Mouse (Mus musculus): ENCODE results near the gene Ino80d. TPM values are rescaled to one million over a fixed set of nuclear protein-coding genes. Genes with fewer than 3 reads are reported as not detected.

The Ino80d gene
- polyA plus RNA-seq, 1 experiment, result 15.1 TPM

DNA sequence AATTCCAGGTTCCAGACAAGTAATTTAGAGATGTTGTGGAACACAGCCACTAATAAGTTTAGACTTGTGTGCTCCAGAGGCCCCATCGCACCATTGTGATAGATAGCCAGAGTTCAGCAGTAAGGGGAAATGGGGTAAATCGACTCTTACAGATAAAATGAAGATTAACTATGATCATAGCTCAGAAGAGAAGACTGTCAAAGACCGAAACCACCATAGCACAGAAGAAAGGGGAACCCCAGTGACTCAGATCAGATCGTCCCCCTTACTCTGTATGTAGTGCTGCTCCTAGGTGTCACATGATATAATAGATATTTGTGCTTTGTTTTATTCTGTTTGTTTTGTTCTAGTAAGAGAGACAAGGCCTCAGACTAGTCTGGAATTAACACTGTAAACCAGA lies 5.2 kb upstream of the Ino80d start:
- TF ChIP-seq POLR2A (IDR thresholded peaks at IDR 0.05; ENCODE audit: low read depth, low read length) (no peak), CTCF (IDR thresholded peaks at IDR 0.05; ENCODE audit: extremely low read depth, insufficient read depth, insufficient read length, insufficient replicate concordance) (no peak)
- Histone ChIP-seq H3K27ac (ENCODE audit: insufficient read depth, low read length) (peak overlapping the region; percentile 11; the same call in 1 of the 2 replicates), H3K36me3 (ENCODE audit: control insufficient read depth, insufficient read depth, low read length) (peaks cover 17% of the 10 kb centered on the region), H3K27me3 (ENCODE audit: control insufficient read depth, insufficient read depth, low read length) (no peaks in the 10 kb centered on the region), H3K4me3 (ENCODE audit: extremely low read depth, insufficient read depth, insufficient read length) (no peak overlapping the region), H3K4me1 (ENCODE audit: control insufficient read depth, insufficient read depth, insufficient read length) (peaks cover 10% of the 10 kb centered on the region; the same call in 1 of the 2 replicates)
- 39% methylated on average over 4 of the region's 4 CpGs for WGBS
- DNase-seq (ENCODE audit: low read depth in 1 of 2, low spot score in 2 of 2), result no peak

GRCm38 (mm10) chr1:63115540-63115939 lies 1.1 kb upstream of the Ino80d start:
- Histone ChIP-seq H3K27me3 (ENCODE audit: control insufficient read depth, insufficient read depth, low read length) (no peaks in the 10 kb centered on the region), H3K36me3 (ENCODE audit: control insufficient read depth, insufficient read depth, low read length) (peaks cover 7% of the 10 kb centered on the region), H3K27ac (ENCODE audit: insufficient read depth, low read length) (no peak overlapping the region), H3K4me1 (ENCODE audit: control insufficient read depth, insufficient read depth, insufficient read length) (peaks cover 10% of the 10 kb centered on the region; the same call in 1 of the 2 replicates), H3K4me3 (ENCODE audit: extremely low read depth, insufficient read depth, insufficient read length) (peak overlapping the region; percentile 4)
- no peak for DNase-seq (ENCODE audit: low read depth in 1 of 2, low spot score in 2 of 2)
- TF ChIP-seq POLR2A (IDR thresholded peaks at IDR 0.05; ENCODE audit: low read depth, low read length) (no peak), CTCF (IDR thresholded peaks at IDR 0.05; ENCODE audit: extremely low read depth, insufficient read depth, insufficient read length, insufficient replicate concordance) (no peak)
- 4% methylated on average over 3 of the region's 3 CpGs for WGBS

DNA sequence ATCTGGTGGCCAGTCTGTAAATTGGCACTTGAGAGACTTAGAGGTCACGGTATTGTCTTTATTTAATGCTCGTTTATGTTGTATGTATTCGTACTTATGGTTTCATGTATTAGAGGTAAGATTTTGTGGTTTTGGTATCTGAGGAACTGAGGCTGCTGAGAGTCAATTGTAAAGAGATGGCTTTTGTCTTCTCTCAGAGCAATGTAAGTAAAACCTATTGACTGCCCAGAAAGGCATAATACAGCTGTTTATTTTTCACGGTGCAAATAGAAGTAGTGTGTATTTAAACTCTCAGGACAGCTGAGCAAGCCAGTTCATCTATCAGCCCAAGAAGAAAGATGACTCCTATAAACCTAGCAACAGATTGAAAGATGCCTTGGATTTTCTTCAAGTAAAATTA lies 629 bp upstream of the Ino80d start:
- H3K27ac ChIP-seq (ENCODE audit: insufficient read depth, low read length), result no peak overlapping the region; the same call in 1 of the 2 replicates
- TF ChIP-seq CTCF (IDR thresholded peaks at IDR 0.05; ENCODE audit: extremely low read depth, insufficient read depth, insufficient read length, insufficient replicate concordance) (no peak), POLR2A (IDR thresholded peaks at IDR 0.05; ENCODE audit: low read depth, low read length) (no peak)
- H3K27me3 ChIP-seq (ENCODE audit: control insufficient read depth, insufficient read depth, low read length), result no peaks in the 10 kb centered on the region
- 0% methylated on average over 4 of the region's 4 CpGs for WGBS
- peak overlapping the region; percentile 4; the same call in 1 of the 2 replicates for H3K4me3 ChIP-seq (ENCODE audit: extremely low read depth, insufficient read depth, insufficient read length)
- peaks cover 7% of the 10 kb centered on the region for H3K36me3 ChIP-seq (ENCODE audit: control insufficient read depth, insufficient read depth, low read length)
- no peak for DNase-seq (ENCODE audit: low read depth in 1 of 2, low spot score in 2 of 2)
- H3K4me1 ChIP-seq (ENCODE audit: control insufficient read depth, insufficient read depth, insufficient read length), result peaks cover 9% of the 10 kb centered on the region; the same call in 1 of the 2 replicates

DNA sequence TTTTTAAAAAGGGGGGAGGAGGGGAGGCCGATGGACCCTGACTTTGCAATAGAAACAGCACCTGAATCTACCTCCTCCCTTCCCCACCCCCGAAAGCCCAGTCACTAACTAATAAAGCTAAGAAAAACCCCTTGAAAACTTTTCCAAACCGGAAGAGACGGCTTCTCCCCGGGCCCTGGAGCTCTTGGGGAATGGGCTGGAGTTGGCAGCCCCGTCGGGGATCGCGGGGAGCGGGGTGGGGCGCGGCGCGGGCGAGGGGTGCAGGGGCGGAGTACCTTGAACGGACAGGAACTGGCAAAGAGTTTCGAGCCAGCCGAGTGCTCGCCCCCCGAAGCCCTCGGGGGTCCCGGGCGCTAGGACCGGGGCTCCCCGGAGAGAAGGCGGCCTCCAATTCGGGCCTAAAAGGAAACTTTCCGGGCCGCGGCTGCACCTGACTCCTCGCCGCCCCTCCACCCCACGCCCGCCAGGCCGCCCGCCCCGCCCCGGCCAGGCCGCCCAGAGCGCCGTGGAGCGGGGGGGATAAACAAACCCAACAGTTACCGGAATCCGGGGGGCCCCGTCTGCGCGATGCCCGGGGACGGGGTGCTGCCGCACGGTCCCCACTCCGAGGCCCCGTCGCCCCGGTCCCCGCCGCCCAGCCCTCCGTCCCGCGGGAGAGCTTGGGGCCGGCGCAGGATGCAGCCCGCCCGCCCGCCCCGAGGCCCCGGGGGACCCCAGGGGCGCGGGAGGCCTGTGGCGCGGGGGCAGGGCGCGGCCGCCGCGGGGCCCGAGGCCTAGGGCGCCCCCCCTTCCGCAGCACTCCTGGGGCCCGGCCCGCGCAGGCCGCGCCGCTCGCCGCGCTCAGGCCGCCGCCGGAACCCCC lies 962 bp downstream of the Ino80d start:
- DNase-seq (ENCODE audit: low read depth in 1 of 2, low spot score in 2 of 2), result peak in 1 of 2 experiments; percentile 65
- Histone ChIP-seq H3K36me3 (ENCODE audit: control insufficient read depth, insufficient read depth, low read length) (no peaks in the 10 kb centered on the region; the same call in 1 of the 2 replicates), H3K27me3 (ENCODE audit: control insufficient read depth, insufficient read depth, low read length) (no peaks in the 10 kb centered on the region), H3K27ac (ENCODE audit: insufficient read depth, low read length) (peak overlapping the region; percentile 98), H3K4me3 (ENCODE audit: extremely low read depth, insufficient read depth, insufficient read length) (peak overlapping the region; percentile 83), H3K4me1 (ENCODE audit: control insufficient read depth, insufficient read depth, insufficient read length) (peaks cover 10% of the 10 kb centered on the region; the same call in 1 of the 2 replicates)
- TF ChIP-seq POLR2A (IDR thresholded peaks at IDR 0.05; ENCODE audit: low read depth, low read length) (no peak), CTCF (IDR thresholded peaks at IDR 0.05; ENCODE audit: extremely low read depth, insufficient read depth, insufficient read length, insufficient replicate concordance) (no peak)
- WGBS, result under 1% methylated on average over 62 of the region's 92 CpGs

- TF ChIP-seq CTCF (IDR thresholded peaks at IDR 0.05; ENCODE audit: extremely low read depth, insufficient read depth, insufficient read length, insufficient replicate concordance) (no peak), POLR2A (IDR thresholded peaks at IDR 0.05; ENCODE audit: low read depth, low read length) (no peak)
- Histone ChIP-seq H3K36me3 (ENCODE audit: control insufficient read depth, insufficient read depth, low read length) (no peaks in the 10 kb centered on the region), H3K27ac (ENCODE audit: insufficient read depth, low read length) (peak overlapping the region; percentile 98), H3K4me3 (ENCODE audit: extremely low read depth, insufficient read depth, insufficient read length) (peak overlapping the region; percentile 83), H3K27me3 (ENCODE audit: control insufficient read depth, insufficient read depth, low read length) (no peaks in the 10 kb centered on the region), H3K4me1 (ENCODE audit: control insufficient read depth, insufficient read depth, insufficient read length) (peaks cover 10% of the 10 kb centered on the region; the same call in 1 of the 2 replicates)
- DNase-seq (ENCODE audit: low read depth in 1 of 2, low spot score in 2 of 2), result peak in 1 of 2 experiments; percentile 33
- under 1% methylated on average over 11 of the region's 11 CpGs for WGBS
Observed at GRCm38 (mm10) chr1:63112865-63113261, 1.6 kb downstream of the Ino80d start.

DNA sequence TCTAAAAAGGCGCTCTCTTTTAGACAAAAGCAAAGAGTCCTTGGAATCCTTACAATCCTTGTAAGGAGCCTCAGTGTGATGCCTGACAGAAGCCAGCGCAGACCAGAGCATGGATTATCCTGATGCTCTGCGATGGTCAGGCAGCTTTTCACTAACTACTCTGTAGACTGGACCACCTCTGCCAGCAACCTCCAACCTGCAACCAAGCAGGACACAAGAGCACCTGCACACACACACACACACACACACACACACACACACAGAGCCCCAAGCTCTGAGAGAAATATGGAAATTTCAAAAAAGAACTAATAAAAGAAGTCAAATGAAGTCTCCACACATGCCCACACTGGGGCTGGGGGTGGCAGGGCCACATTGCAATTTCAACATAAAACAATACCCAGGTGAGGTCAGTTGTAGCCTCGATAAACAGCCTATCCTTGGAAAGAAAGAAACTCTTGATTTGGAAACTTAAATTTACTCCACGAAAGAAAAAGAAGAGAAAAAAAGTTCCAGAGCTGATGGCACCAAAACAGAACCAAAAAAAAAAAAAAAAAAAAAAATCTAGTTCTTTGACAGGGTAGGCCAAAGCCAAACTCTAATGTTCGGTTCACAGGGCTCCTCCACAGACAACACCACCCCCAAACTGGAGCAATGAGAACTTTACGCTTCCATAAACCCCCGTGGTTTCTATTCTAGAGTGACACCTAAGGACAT lies 2.2 kb downstream of the Ino80d start:
- TF ChIP-seq CTCF (IDR thresholded peaks at IDR 0.05; ENCODE audit: extremely low read depth, insufficient read depth, insufficient read length, insufficient replicate concordance), result no peak
- TF ChIP-seq POLR2A (IDR thresholded peaks at IDR 0.05; ENCODE audit: low read depth, low read length), result no peak
- Histone ChIP-seq H3K27me3 (ENCODE audit: control insufficient read depth, insufficient read depth, low read length) (no peaks in the 10 kb centered on the region), H3K36me3 (ENCODE audit: control insufficient read depth, insufficient read depth, low read length) (no peaks in the 10 kb centered on the region), H3K27ac (ENCODE audit: insufficient read depth, low read length) (peak overlapping the region; percentile 98), H3K4me1 (ENCODE audit: control insufficient read depth, insufficient read depth, insufficient read length) (peaks cover 10% of the 10 kb centered on the region; the same call in 1 of the 2 replicates), H3K4me3 (ENCODE audit: extremely low read depth, insufficient read depth, insufficient read length) (peak overlapping the region; percentile 83)
- 35% methylated on average over 8 of the region's 8 CpGs for WGBS
- DNase-seq (ENCODE audit: low read depth in 1 of 2, low spot score in 2 of 2), result no peak
